Mouse (Mus musculus) frontal cortex, adult 2 months (tissue): ENCODE measurements around the gene Nop16. TPM values are rescaled to one million over a fixed set of nuclear protein-coding genes. Genes with fewer than 3 reads are reported as not detected.

Source experiments
- DNase-seq, 2 experiments: peaks; one replicate each; pipeline ENCODE4 v3.0.0; 2022; ENCODE audit warnings: low spot score in 1 of 2; ENCODE audit errors: extremely low spot score in 1 of 2
- polyA plus RNA-seq: library from polyadenylated mRNA; depleted of rRNA; stranded (reverse); fragments of >200 nt; gene quantifications from 2 replicates; pipeline ENCODE4 v1.2.3, GENCODE M21; 2012

Nop16 gene
- polyA plus RNA-seq, 1 experiment = 24.5 TPM

DNA sequence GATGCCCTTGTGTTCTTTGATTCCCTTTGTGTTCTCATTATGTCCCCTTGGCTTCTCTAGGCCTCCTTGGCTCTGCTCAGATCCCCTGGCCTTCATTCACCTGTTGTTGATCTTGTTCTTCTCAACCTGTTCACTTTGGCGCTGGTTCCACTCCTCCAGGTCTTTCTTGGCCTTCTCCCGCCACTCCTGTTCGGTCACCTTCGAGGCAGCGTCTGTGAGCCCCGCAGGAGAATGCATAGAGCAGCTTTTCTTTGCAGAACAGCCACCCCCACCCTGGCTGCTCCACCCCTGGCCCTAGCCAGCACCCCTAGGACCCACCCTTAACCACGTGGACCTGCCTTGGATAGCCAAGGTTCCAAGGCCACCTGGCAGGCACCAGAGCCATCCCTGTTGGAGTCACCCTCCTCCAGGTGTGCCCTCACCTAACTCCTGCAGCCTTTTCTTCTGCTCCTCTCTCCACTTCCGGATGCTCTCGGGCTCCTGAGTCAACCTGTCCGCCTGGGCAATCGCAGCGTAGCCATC, 8.8 kb upstream of the Nop16 start:
- DNase-seq = no peak

DNA sequence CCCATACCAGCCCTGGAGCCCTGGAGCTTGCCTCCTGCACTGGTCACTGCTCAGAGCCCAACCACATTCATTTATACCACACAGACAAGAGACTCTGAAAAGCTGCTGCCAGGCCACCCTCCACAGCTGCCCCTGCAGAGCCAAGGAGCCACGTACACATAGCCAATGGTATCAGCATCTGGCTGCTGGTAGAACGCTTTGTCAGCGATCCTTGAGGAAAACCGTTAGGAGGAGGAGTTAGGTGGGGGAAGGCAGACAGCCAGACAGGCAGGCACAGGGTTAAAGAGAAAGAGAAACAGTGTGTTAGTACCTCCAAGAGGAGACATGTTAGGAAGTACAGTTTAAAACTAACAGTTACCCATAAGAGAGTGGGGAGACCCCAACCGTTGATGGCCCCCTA, 7.0 kb upstream of the Nop16 start:
- DNase-seq = no peak

DNA sequence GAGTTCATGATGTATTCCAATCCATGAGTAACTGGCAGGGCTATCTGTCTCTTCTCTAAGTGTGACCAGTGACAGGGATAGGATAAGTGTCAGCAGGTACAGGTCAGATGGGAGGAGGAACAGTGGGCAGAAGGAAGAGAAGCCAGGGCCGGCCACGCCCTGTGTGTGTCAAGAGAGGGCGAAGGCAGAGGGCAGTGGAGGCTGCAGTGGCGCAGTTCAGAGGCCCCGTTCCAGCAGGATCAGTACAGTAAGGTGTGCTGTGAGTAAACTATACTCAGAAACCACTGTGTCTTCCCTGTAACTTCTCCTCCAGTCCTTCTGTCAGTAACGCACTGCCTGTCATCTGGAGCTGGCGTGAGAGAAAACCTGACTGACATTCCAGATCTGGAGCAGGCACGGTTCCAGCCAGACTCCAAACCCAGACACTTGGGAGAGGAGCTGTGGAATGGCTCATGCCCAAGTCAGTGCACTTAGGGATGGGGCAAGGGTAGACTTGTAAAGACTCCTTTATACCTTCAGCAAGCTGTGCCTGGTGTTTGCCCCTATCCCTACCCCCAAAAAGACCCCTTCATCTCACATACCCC, 6.3 kb upstream of the Nop16 start:
- no peak for DNase-seq

DNA sequence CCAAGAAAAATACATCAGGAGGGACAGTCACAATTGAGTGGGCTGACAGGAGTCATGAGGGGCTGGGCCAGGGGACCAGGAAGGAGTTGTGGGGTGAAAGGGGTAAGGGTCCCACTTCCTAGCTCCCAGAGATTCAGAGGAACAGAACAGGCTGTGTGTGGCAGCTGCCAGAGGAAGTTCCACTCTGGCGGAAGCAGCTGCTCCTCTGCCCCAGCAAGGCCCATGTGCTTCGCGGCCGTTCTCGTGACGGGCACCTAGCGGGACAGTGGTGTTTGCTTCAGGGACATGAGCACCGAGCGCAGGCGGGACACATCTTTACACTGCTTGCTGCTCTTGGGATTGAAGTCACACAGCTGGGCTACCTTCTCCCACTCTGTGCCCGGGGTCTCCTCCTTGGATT, 3.7 kb upstream of the Nop16 start:
- DNase-seq = no peak

DNA sequence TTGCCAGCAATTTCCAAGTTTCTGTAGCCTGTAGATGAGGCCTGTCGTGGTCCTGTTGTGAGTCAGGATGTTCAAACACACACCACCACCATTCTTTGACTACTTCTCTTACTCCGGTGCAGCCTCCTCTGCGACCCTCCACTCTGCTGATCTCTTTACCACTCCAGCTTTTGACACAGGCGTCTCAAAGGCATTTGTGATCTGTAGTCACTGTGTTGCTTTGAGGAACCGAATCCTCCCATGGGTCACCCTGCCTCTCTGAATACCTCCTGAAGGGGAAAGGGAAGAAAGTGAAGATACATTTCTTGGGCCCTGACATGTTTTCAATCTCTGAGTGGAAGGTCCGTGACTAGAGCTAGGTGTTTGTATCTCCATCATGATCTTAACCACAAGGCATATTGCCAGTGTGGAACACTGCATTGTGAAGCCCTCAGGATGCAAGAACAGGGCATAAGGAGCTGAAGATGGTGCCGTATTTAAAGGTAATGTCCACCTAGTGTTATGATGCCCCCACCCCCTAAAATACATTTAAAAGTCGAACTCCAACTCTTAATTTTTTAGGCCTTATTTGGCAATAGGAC, 2.0 kb upstream of the Nop16 start:
- no peak for DNase-seq

DNA sequence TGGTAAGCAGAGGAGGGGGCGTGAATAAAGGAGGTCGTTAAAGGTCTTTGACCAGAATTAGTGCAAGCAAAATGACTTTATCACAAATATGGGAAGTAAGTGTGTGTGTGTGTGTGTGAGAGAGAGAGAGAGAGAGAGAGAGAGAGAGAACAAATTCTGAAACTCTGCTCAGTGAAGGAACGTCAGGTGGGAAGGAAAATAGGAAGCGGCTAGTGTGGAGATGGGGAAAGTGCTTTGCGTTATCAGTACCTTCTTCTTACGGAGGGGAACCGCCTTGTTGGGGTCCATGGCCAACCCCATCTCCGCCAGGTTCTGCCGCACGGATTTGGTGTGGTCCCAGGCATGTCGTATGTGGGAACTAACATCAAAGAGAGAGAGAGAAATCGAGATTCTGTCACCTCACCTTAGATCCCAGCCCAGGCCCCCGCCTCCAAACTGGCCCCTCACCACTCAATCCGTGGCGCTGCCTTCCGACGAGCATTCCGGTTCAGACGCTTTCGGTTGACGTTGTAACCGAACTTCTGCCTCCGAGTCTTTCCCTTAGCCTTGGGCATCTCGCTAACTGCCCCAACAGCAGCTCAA, 385 bp downstream of the Nop16 start:
- no peak for DNase-seq

DNA sequence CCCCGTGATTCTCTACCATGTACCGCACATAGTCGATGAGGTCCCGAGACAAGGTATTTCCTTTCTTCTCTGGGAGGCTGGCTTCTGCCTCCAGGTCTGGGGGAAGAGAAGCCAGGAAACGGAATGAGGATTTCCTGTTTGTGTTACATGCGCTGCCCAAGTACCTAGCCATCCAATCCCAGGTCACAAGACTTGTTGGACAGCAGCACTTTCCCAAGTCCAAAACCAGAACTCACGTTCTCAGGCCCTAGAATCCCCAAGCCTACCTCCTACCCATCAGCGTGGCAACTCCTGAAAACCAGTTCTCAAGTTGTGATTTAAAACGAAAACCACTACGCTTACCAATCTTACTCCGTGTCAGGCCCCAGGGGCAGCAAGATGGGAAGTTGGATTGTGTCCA, 4.1 kb downstream of the Nop16 start:
- DNase-seq = no peak

DNA sequence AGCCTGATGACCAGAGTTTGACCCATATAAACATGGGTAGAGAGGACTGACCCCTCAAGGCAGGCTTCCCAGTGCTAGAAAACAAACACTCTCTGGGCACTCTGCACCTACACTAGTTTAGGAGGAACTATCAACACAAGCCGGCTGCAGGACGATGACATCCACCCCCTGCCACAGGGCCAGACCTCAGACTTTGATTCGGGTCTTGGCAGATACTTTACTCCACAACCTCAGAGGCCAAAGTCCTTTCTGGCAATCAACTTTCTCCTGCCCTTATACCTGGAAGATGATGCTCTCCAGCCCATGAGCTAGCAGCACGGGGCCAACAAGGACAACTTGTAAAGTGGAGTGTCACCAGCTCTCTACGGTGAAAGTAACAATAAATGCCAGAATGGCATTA, 7.0 kb downstream of the Nop16 start:
- DNase-seq = no peak

DNA sequence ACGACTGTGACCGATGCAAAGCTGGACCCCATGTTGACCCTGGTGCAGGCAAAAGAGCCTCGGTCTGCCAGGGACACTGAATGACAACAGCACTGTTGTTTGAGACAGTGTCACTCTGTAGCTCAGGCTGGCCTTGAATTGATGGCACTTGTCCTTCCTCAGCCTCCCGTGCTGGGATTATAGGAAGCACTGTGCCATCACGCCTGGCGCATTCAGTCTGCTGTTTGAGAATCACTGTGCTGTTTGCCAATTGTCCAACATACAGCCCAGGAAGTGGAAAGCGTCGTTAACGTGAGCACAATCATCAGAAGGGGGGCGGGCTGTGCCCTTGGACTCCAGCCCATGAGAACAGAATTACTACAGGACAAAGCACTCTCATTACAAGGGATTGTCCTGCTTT, 7.8 kb downstream of the Nop16 start:
- no peak for DNase-seq

DNA sequence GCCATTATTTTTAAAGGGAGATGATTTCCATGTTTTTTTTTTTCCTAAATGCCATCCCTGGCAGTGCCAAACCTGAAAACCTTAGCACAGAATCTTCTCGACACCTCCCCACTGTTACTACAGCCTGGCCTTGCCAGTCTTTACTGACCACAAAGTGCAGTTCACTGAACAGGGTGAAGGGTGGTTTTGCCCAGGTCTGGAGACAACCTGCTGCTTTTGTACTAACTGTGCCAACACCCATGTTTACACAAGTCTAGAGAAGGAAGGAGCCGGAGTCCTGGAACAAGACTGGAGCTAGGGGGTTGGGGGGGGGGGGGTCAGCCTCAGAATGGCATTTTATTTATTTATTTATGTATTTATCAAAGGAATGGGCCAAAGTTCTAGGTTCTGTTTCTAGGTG, 8.5 kb downstream of the Nop16 start:
- DNase-seq = no peak

DNA sequence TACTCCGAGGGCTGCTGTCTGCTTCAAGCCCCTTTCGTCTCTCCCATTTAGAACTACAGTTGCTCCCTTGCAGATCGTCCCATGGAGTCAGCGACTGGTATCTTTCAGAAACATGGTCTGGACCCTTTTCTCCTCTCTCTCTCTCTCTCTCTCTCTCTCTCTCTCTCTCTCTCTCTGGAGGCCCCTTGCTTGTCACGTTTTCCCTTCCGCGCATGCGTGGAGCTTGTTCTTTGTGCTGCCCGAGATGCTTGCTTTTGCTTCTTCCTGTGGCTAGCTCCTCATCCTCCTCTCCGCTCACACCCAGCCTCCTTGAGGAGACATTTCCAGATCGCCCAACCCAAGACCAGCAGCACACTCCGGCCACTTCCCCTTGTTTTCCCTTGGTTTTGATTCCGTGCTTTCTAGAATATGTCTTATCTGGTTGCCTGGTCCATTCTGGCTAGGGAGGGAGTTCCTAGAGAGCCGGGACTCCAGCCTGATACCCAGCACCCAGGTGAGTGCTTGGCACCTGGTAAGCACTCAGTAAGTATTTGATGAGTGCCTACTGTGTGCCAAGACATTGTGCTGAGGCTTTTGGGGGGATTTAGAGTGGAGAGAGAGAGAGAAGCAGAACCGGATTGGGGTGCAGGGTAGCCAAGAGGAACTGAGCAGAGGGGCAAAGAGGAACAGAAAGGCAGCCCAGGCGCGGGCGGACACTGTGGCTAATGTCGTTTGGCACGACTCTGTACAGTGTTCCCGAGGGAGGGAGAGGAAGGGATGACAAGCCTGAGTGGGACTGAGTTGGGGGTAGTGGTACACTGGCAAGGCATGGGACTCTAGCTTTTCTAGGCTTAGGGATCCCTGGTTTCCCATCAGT, 12.0 kb downstream of the Nop16 start:
- DNase-seq = no peak

DNA sequence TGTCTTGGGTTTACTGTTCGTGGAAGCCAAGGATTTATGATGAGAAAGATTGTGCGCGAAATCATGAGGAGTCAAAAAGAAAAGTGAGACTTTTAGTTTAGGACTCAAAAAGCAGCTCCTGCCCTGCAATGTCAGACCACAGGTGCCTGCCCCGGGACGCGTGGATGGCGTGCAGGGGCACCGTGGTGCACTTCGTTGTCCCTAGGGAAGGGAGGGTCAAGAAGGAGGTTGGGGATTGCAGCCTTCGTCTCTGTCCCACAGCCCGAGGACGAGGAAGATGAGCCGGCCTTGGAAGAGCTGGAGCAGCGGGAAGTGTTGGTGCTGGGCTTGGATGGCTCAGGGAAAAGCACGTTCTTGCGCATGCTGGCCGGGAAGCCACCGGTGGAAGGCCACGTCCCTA, 14.4 kb downstream of the Nop16 start:
- no peak for DNase-seq

DNA sequence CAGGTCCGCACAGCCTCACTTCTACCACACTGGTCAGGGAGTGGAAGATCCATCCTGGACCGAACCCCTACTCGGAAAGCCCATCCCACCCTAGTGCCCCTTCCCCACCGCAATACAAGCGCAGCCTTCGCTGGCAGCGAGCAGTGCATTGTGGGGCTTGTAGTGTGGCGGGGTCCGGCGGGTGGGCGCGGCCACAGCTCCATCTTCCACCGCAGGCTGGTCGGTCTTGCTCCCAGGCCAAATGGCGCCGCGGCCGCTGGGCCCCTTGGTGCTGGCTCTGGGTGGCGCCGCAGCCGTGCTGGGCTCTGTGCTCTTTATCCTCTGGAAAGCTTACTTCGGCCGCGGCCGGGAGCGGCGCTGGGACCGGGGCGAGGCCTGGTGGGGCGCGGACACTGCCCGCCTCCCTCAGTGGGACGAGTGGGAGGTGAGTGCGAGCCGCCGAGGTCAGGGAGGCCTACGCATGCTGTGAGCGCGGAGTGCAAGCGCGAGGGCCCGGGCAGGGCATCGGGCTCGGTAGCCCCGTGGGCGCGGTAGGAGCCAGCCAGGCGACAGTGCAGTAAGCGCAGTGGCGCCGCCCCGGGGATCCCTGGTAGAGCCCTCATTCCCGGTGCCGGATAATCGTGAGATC, 14.9 kb downstream of the Nop16 start, which contains the start of gene Arl10:
Gene Arl10 (plus strand): TSS at position 162 of the 628 bp plus-strand sequence.
- peak in 1 of 2 experiments; percentile 74 for DNase-seq

DNA sequence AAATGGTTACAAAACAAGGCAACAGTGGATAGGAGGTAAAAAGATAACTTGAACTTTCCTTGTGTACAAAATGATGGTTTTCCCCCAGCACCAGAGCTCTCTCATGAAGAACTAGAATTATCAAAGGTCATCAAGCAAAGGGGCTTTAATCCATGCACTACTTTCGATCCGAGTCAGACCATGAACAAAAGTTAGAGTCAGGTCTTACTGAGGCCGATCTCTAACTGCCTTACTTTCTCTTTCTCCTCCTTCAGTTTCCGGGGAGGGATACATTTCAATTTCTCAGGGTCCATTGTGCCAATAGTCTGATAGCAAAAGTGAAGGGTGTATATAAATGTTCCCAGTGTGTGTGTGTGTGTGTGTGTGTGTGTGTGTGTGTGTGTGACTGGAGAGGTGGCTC, 17.3 kb downstream of the Nop16 start:
- no peak for DNase-seq

DNA sequence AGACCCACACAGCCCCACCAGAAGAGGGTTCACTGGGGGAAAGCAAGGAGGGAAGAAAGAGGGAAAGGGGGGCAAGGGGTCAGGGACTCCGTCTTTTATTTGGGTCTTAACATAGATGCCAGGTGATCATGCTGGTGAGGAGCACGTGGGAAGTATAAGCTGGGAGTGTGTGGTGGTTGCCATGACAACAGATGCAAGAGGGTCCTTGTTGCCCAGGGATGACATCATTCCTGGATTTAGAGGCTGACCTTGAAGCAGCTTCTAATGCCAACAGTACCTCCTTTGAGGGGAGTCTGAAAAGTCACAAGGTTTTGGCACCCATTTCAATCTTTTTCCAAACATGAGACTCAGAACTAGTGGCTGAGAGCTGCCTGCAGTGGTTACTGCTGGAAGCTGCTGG, 18.3 kb downstream of the Nop16 start:
- DNase-seq = no peak

DNA sequence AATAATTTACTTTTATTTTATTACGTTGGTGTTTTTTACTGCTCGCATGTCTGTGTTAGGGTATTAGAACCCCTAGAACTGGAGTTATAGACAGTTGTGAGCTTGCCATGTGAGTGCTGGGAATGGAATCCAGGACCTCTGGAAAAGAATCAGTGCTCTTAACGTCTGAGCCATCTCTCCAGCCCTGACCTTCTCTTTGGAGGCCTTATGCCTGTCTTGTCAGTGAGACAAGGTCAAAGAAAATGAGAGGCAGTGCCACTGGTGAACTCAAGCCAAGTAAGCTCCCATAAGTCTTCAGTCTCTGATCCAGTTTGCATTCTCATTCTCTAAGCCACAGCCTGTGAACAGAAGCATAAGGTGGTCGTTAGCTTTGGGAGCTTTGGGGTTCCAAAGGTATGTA, 19.2 kb downstream of the Nop16 start:
- DNase-seq = no peak

DNA sequence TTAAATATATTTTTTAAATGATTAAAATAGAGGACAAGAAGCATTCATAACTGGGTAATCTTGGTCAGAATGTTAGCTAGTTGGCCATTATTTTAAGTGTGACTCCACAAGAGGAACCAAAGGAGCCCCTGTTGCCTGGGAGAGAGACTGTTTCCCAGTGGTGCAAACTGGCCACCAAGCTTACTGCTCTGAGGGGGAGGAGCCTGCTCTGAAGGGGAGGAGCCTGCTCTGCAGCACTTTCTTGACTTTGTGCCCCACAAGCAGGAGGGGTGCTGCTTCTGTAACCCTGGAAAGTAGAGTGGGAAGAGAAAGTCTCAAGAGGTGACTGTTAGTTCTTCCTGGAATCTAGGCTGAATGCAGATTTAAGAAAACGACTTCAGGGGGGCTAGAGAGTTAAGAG, 20.6 kb downstream of the Nop16 start:
- DNase-seq = no peak

DNA sequence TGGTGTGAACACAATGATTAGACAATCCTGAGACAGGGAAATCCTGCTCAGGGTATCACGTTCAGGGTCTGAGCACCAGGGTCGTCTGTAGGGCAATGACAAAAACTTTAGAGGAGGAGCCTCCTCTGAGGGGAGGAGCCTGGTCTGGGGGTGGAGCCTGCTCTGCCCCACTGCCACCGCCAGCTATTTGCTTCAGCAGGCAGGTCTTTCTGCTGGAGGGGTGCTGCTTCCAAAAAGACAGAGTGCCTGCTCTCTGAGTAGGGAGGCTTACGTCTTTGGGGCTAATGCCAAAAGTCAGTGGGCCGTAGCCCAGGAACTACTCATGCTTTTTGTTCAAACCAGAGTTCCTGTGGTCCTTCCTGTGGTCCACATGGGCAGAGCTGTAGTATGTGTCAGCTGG, 21.5 kb downstream of the Nop16 start:
- DNase-seq = no peak

DNA sequence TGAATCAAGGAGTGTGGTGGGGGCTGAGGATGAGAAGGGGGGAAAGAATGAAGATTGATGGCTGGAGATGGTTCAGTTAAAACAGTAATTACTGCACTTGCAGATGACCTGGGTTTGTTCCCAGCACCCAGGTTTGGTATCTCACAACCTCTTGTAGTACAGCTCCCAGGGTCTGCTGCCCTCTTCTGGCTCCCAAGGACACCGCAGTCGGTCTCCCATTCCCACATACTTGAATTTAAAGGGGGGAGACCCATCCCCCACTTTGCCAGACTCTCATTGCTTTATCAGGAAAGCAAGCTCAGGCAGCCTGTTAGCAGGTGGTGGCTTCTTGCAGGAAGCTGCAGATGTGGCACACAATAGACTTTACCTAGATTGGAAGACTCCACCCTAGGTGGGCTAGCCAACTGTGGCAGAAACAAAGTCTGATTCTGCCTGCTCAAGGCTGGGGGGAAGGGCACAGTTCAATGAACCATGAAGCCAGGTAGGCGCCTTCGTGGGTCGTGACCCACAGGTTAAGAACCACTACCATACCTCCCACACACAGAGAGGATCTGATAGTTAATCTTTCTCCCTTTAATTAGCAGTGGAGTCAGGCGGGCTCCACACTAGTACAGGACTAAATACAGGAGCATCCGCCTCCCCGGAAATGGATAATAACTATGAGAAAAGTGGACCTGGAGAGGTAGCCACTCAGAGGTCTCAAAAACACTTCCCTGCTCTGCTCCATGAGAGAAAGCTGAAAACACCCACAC, 24.1 kb downstream of the Nop16 start:
- peak in 1 of 2 experiments; percentile 67 for DNase-seq

DNA sequence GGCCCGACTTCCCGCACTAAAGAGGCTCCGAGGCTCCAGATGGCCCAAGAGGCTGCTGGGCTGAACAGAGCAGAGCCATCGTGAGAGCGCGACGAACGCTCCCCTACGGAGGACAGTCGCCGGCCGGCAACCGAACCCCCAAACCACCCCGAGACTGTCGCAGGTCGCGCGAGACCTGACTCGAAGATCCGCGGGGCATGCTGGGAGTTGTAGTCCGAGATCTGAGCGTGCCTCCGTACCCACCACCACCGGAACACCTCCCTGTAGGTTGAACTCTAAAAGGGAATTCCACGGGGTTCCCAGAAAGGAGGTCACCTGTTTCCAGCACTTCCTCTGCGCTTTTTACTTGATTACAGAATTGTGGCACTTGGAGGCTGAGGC, 24.7 kb downstream of the Nop16 start, which contains the start of gene 4833439L19Rik:
Gene 4833439L19Rik (minus strand): TSS at position 235 of the 381 bp plus-strand sequence.
- peak; percentile 92 to 96 for DNase-seq
